Mouse (Mus musculus) erythroblast, embryonic 14.5 days (primary cell): ENCODE measurements around the gene Ifna2.

ENCODE experiments used
- GATA1 ChIP-seq: IDR thresholded peaks from 2 replicates; pipeline ENCODE4 v1.6.1; 2012; ENCODE audit warnings: low read length, inconsistent platforms, mixed read lengths
- TAL1 ChIP-seq: IDR thresholded peaks from 3 replicates; pipeline ENCODE4 v1.6.1; 2012; ENCODE audit warnings: low read length, inconsistent platforms, mixed read lengths

DNA sequence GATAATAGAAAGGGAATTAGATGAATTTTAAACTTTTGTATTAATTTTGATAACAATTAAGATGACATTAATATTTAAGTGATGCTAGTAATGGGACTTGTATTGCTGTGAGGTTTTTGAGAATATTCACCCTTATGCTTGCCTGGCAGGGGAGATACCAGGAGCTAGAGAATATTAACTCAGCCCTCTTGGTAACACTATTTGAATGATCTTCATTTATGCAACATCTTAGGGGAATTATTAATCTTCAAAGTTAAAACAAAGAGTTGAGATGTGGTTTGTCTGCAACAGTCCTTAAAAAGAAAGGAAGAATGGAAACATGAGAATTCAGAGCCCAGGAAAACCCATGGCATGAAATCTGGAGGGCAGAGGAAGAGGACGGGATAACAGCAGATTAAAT lies 15.6 kb upstream of the Ifna2 start:
- TF ChIP-seq GATA1 = no peak
- TF ChIP-seq TAL1 = no peak
